Mouse (Mus musculus) skeletal muscle tissue, adult 2 months (tissue): ENCODE data around the gene Arhgef1.

ENCODE experiments used
- DNase-seq: peaks from one replicate; pipeline ENCODE4 v3.0.0-alpha.2; 2012; ENCODE audit warnings: low read depth, low spot score

The Arhgef1 gene

DNA sequence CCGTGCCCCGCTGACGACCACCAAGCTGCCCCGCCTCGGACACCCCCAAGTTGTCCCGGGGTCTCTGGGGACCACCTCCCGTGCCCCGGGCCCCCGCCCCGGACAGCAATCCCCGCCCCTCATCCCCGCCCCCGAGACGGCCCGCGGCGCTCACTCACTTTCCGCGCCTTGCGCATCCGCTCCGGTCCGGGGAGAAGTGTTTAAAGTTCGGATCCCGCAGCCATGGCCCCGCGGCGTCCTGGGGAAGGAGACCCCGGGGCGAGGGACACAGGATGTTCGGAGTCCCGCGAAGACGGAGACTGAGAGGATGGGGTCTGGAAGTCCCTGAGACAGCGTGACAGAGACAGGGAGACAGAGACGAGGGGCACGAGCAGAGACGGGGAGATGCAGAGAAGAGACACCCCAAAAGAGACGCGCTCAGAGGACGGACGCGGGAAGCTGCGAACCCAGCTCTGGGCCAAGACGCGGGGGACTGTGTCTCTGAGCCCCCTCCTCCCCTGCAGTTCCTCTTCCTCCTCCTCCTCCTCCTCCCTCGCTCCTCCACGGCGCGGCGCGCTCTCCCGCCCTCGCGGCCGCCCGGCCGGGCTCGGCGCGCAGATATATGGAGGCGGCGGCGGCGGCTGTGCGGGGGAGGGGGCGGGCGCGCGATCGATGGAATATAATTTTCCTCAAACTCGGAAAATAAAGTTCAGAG, 41.7 kb downstream of the Arhgef1 start, which contains the start of gene Gm4881:
Gene Gm4881 (minus strand): TSS at position 238 of the 694 bp plus-strand sequence.
- DNase-seq: no peak

DNA sequence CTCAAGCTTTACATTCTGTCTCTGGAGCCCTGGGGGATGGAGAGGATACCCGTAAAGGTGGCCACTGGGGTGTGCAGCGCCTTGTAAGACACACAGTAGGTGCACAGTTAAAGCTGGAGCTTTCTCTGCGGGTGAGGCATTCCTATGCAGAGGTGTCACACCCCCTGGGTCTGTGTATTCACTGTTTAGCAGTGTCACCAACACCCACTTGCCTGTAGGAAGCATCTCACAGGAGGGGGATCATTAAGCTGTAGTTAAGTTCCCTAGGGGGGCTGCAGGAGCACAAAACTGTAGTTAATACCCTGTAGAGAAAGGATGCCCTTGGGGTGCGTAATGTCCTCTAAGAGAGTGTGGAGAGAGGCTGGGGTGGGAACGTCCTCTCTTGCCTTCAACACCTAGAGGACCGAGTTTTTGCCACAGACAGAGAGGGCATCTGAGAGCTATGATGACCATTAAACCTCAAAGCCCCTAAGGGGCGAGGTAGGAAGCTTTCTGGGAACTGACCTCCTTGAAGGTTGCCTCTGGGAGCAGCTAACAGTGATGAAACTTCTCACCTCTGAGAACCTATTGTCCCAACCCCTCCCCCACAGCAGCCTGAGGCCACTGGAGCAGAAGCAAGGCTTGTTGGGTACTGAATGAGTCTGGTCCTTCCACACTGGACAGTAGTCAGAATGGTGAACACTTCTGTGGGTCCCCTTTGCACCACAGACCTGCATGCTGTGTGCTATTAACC, 44.8 kb downstream of the Arhgef1 start:
- no peak for DNase-seq

- no peak for DNase-seq
Measured at GRCm38 (mm10) chr7:24948774-24949173, 46.1 kb downstream of the Arhgef1 start.

DNA sequence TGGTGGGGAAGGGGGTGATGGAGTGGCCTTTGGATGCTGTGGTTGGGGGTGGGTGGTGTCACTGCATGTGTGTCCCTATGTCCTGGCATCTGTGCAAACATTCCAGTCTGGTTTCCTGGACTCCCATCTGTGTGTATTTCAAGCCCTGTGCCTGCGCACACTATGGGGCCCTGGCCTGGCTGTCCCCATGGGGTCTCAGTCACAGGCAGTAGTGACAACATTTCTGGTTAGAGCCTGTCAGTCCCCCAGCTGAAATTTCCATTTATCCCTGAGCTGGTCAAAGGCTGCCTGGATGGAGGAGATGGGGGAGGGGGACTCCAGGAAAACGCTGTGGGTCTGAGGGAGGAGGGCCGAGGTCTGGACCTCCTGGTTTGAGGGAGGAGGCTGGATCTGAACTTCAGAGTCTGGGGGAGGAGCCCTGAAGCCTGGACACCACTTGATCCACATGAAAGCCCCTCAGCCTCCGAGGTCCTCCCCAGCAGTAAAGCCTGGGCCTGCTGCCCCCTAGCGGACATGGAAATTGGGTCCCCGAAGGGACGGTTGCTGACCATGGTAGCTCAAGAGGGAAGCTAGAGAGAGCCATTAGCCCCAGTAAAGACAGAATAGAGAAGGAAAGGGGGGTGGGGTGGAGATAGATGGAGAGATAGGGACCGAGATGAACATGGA, 47.4 kb downstream of the Arhgef1 start:
- DNase-seq: no peak

DNA sequence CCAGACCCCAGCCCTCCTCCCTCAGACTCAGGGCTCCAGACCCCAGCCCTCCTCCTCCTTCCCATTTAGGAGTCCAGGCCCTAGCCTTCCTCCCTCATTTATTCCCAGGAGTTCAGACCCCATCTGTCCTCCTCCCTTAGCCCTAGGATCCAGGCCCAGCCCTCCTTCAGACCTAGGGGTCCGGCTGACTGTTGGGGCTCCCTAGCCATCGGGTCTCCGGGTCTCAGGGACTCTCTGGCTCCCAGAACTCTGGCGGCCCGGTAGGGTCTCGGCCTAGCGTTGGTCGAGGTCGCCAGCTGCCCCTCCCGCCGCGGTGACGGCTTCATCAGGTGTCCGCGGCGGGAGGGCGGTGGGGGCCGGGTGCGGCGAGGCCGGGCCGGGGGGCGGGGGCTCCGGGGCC, 51.3 kb downstream of the Arhgef1 start:
- DNase-seq: no peak

- no peak for DNase-seq
Measured at GRCm38 (mm10) chr7:24954450-24954849, 51.7 kb downstream of the Arhgef1 start.

DNA sequence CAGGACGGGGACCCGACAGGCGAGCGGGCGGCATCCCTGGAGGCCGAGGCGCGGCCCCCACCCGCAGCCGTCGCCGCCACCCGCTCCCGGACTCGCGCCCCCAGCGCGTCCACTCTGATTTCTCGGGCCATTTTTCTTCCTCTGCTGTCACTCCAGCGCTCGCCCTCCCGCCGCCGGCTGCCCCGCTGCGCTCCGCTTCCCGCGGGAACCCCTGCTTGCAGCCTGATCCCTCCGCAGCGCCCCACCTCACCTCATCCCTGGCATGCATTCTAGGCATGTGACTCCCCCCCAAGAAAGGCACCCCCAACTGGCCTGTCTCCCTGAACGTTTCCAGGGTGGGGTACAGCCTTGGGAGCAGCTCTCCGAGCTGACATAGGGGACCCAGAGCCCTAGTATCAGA, 52.5 kb downstream of the Arhgef1 start:
- DNase-seq: no peak

DNA sequence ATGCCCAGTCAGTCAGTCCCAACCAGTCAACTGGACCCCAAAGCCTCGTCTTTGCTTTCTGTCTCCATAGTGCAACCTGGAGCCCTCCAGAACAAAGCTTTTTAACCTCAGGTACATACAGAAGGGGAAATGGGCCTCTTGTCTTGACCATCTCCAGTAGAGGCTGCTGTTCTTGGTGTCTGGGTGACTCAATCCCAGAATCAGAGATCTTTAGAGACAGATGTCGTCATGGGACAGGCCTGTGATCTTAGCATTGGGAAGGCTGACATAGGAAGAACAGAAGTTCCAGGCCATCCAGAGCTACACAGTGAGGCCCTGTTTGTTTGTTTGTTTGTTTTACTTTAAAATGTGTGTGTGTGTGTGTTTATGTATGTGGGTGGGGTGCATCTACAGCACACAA, 61.6 kb downstream of the Arhgef1 start:
- DNase-seq: no peak

DNA sequence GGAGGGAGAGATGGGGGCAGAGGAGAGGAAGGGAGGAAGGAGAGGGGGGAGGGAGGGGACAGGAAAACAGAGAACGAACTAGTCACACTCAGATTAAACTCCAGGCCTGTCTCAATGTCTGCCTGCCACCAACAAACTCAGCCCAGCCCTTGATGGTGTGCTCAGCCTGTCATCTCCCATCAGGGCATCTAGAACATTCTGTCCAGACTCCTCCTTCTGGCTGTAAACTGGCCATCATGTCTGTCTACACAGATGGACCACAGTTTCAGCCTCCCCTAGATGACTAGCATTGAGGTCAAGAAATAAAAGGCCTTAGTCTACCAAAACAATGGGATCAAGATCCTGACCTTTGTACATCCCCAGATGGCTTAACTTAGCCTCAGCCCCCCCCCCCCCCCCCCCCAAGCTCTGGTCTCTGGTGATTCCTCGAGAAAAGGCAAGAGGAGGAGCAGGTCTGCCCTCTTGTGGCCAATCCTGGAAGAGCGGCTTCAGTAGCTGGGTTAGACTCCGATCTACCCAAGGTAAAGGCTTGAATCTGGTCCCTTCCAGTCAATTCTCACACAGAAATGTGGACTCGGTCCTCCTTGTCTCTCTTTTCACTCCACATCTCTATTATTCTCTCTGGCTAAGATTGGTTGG, 62.3 kb downstream of the Arhgef1 start:
- peak; percentile 43 for DNase-seq

GRCm38 (mm10) chr7:24967966-24968365, 65.3 kb downstream of the Arhgef1 start:
- DNase-seq: no peak

DNA sequence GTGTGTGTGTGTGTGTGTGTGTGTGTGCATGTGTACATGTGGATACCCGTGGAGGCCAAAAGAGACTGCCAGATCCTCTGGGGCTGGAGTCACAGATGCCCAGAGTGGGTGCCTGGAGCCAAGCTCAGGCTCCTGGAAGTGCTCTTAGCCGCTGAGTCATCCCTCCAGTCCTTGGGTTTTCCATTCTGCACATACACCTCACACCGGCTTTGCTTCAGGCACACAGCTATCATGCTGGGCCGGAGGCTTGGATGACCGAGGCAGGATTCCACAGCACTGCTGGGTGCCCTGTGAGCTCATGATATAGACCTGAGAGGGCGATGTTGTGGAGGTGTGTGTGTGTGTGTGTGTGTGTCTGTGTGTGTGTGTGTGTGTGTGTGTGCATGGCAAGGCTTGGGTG, 65.8 kb downstream of the Arhgef1 start:
- no peak for DNase-seq

- DNase-seq: no peak
Measured at GRCm38 (mm10) chr7:24969805-24970204, 67.1 kb downstream of the Arhgef1 start.

- no peak for DNase-seq
Measured at GRCm38 (mm10) chr7:24970341-24970740, 67.6 kb downstream of the Arhgef1 start.

DNA sequence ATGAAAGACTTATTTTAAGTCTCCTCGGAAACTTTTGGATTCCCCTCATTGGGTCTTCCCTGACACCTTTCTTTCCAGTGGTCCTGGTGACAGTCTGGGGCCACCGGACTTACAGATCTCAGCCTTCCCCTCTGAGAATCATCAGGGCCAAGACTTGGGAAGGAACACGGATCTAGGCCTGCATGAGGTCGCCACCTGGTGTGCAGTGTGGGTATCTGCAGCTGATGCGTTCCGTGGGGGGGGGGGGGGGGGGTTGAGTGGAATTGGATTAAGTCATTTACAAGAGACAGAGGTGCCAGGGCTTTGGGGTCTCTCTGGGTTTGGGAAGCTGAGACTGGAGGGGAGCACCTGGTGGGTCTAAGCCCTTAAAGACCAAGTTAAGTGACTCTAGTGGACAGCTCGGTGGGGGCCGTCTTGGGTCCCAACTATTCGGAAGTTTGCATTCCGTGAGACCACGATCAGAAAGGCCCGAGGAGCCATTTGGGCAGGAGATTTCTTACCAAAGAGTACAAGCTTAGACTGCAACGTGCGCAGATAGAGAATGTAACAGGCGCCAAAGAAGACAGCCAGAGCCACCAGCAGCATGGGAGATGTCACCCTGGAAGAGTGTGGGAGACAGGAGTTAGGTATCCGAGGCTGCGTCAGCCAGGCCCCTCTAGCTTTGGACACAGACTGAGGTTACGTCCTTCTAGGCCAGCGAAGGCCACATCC, 68.7 kb downstream of the Arhgef1 start:
- DNase-seq: peak; percentile 49

- peak; percentile 95 for DNase-seq
Measured at GRCm38 (mm10) chr7:24971972-24972893, 69.5 kb downstream of the Arhgef1 start, which contains the start of gene Rabac1. TSS of gene Rabac1 (minus strand) at chr7:24972754.

DNA sequence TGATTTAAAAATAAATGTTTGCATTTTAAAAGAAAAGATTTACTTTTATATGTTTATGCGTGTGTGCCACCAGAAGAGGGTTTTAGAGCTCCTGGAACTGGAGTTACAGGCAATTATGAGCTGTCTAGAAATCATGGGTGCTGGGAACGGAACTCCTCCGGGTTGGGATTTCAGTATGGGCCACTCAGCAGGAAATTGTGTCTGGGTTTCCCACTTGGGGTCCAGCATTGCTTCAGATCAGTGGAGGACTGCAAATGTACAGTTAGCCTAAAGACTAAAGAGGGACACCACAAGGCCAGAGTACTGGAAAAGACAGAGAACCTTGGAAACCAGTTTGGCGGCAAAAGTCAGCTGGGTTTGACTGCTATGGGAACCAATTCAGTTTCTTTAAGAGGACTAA, 70.5 kb downstream of the Arhgef1 start:
- DNase-seq: no peak

DNA sequence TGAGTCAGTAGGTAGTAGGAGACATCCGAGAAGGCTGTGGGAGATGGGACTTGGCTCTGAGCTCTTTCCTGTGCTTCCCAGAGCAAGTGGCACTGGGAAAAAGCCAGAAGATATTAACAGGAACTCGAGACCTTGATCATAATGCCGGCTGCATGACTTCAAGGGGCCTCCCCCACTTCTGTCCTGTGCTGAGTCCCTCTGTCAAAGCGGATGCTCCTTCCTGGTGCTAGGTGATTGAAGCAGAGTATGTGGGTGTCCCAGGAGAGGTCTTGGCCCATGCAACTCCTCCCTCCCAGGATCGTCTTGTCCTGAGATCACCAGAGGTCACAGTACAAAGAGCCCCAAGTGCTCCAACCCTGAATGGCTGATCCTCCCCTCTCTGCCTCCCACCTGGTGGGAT, 71.2 kb downstream of the Arhgef1 start:
- DNase-seq: no peak

DNA sequence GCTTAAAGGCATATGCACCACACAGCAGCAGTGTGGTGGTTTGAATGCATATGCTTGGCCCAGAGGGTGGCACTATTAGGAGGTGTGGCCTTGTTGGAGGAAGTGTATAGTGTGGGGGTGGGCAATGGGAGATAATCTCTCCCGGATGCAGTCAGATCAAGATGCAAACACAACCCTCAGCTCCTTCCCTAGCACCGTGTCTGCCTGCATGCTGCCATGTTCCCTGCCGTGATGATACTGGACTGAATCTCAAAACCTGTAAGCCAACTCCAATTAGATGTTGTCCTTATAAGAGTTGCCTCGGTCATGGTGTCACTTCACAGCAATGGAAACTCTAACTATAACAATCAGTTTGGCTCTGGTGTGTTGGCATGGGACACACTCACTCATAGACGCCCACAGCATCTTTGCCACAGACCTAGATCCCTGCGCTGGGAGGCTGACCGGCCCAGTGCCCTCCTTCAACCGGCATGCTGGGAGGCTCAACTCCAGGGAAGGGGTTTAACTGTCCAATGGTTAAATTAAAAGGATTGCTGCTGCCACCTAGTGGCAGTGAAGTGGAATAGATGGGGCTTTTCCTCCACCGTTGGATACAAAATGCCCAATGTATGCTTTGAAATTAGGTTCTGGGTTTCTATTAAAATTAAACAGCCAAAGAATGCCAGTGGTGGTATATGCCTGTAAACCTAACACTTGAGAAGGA, 72.3 kb downstream of the Arhgef1 start:
- no peak for DNase-seq
